Mouse (Mus musculus) layer of hippocampus, adult 2 months (tissue): ENCODE measurements at regions not wholly inside any gene's neighbourhood (a gene's known extent, or its start where the extent isn't known, plus 50 kb on each side); places are given as distances from the start of the nearest gene placed in this dataset.

ENCODE experiments used
- DNase-seq, 2 experiments: peaks; one replicate each; pipeline ENCODE4 v3.0.0; 2022; ENCODE audit warnings: low spot score in 2 of 2
- H3K27ac ChIP-seq: fragments of 200-600 bp; 2 replicates; pipeline ENCODE4 v1.8.1; 2022
- H3K4me3 ChIP-seq: fragments of 200-600 bp; 2 replicates; pipeline ENCODE4 v1.8.1; 2022; ENCODE audit warnings: mild to moderate bottlenecking
- CTCF ChIP-seq: fragments of 200-600 bp; conservative IDR thresholded peaks from 2 replicates; pipeline ENCODE4 v1.8.1; 2022; ENCODE audit warnings: antibody characterized with exemption, mild to moderate bottlenecking, moderate library complexity

DNA sequence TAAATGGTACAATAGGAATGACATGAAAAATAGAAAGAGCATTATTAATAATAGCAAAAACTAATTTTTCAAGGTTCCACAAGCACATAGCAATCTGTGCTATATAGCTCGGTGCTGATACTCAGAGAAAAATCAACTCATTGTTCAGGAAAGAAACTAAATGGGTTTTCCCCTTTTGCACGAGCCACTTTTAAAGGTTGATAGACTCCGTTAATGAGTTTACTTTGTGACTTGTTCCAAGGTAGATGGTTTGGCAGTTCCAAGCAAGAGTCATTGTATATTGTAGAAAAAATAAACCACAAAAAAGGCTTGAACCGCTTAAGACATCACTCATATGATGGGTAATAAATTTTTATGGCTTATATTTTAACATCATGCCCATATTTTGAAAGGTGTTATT is 105.0 kb upstream of the Intu start:
- TF ChIP-seq CTCF: no peak
- no peak for DNase-seq
- Histone ChIP-seq H3K4me3 (no peak overlapping the region), H3K27ac (no peak overlapping the region)

DNA sequence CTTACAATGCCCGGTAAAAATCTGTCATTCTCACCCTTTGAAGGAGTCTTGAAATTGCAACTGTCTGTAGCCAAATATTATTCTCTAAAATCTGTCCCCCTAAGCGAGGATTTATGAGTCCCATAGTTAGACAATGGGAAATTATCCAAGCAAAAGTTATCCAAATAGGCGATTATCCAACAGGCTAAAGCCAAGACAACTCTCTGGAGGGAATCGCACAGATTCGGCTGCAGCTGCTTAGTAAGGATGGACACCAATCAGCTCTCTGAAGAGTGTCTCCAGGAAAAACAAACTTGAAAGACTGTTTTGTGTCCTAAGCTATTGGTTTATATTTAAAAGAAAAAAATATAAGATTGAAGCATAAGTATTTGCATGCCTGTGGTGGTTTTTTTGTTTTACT is 103.1 kb upstream of the Intu start:
- H3K27ac ChIP-seq: no peak overlapping the region
- no peak for DNase-seq
- no peak overlapping the region for H3K4me3 ChIP-seq
- TF ChIP-seq CTCF: no peak

DNA sequence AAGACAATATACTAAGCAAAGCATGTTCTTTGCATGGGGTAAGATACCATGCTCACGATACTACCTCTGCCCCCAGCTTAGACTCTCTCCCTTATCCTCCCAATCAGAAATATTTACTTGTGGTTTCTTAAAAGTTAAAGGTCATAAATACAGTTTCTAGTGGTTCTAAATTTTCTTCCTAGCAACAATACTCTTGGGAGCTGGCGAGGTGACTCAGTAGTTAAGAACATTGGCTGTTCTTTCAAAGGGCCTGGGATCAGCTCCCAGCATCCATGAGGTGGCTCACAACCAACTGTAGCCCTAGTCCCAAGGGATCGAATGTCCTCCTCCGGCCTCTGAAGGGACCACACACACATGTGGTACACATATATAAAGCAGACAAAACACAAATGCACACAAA is 92.8 kb upstream of the Intu start:
- no peak for TF ChIP-seq CTCF
- Histone ChIP-seq H3K4me3 (no peak overlapping the region), H3K27ac (no peak overlapping the region)
- no peak for DNase-seq

DNA sequence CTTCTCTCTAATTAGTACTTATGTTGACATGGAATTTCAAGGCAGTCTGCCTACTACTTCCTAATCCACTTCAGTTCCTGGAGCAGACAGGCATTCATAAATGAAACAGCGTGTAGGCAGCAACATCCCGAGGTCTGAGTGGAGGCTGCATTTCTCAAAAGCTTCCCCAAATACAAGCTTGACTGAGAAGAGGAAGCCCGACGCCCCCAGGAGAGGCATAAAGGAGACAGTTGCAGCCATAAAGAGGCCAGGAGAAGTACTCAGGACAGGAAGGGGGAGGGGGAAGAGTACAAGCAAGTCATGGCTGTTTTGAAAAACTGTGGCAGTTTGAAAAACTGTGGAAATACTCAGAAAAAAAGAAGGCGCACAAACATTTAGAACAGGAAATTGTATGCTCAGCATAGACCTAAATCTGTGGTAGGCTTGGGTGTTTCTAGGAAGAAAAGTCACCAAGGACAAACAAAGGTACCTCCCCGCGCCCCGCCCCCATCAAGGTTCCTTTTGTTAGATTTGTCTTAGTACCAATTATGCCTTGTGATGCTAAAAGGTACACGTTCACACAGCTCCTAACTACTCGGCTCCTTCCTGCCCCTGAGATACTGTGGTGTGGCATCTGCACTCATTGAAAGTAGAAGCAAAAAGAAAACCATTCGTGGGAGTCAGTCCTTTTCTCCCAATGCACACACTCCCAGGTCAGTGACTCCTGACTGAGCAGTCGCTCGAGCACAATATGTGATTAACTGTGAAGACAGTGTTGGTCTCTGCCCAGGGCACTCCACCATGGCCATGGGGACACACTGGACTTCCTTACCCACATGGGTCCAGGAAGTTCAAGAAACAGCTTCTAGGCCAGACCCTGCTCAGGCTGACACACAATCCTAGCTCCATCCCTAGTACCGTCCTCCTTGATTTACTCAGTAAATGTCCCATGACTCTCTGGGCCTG is 89.7 kb upstream of the Intu start:
- H3K27ac ChIP-seq: no peak overlapping the region
- H3K4me3 ChIP-seq: no peak overlapping the region
- TF ChIP-seq CTCF: no peak
- DNase-seq: no peak

DNA sequence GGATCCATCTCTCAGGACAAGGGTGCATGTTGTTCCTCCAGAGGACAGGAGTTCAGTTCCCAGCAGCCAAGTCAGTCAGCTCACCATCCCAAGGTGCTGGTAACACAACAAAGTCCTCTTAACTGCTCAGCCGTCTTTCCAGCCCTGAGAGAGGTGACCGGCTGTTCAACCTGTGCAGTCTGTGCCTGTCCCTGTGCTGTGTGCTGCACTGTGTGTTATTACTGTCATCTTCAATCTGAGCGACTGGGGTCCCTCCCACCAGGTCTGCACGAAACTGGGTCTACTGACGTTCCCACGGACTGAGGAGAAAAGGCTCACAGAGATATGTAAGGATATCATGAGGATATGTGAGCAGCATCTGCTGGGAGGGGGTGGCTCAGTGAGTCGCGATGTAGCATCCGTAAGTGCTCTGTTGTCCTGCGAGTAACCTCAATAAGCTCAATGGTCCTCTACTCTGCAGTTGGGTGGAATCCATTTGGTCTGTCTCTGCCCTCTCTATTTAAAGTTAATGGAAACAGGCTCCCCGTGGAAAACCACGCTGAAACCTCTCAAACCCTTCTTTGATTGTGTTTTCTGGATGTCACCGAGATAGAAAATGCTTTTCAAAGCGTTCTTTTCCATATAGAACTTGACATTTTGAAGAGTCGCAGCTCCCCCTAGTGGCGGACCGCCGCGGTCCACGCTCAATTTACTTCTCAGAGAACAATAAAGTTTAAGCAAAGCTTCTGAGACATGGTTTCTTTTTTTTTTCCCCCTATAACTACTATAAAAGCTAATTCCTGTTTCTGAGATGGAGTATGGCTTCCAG is 87.1 kb upstream of the Intu start:
- H3K27ac ChIP-seq: peak overlapping the region; percentile 49
- TF ChIP-seq CTCF: peak; percentile 94
- DNase-seq: peak; percentile 44 to 77
- peak overlapping the region; percentile 34 for H3K4me3 ChIP-seq

DNA sequence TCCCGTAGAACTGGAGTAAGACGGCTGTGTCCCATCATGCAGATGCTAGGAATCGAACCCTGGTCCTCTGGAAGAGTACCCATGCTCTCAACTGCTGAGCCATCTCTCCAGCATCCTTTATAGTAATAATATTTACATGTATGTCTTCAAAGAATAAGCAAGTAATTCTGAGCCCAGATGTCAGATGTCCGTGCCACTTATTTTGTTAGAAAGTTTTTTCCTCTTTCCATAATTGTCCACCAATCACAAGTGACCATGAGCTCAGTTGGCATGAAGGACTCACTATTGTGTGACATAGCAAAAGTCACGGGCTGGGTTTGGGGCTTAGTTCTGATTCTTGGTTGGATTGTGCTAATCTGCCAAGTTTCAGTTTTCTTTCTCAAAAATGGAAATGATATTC is 78.1 kb upstream of the Intu start:
- Histone ChIP-seq H3K27ac (no peak overlapping the region), H3K4me3 (no peak overlapping the region)
- no peak for TF ChIP-seq CTCF
- DNase-seq: no peak

DNA sequence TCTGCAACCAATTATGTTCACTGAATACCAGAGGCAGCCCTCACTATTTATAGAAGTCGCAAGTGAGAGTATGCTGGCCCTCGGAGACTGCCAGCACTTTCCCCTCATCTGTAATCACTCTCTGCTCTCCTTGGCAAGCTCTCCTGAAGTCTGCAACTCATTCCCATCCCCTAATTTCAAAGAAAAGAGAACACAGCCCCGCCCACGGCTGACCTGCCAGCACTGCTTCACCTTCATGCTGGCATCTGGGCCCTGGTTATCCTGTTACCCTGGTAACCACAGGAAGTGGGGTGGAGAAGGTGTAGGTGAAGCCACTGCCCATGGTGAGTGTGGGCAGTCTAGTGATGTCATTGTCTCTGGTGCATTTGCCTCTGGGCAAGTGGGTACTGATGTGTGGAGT is 77.5 kb upstream of the Intu start:
- no peak for TF ChIP-seq CTCF
- no peak overlapping the region for H3K4me3 ChIP-seq
- H3K27ac ChIP-seq: no peak overlapping the region
- DNase-seq: no peak

DNA sequence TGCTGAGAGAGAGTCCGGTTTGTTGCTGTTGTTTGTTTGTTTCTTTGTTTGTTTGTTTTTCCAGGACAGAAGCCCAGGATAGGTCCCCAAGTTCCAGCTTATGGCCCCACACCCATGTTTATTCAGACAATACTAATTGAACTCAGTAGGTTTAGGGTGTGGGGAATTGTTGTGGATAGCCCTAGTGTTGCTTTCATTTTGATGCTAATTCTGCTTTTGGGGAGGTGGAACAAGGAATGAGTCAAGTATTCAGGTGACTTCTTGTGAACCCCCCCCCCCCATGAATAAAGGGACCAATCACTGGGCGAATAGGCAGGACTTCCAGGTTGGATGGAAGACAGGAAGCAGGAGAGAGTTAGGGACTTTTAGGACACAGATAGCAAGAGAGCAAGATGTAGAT is 75.0 kb upstream of the Intu start:
- no peak for DNase-seq
- H3K4me3 ChIP-seq: no peak overlapping the region
- no peak overlapping the region for H3K27ac ChIP-seq
- no peak for TF ChIP-seq CTCF

DNA sequence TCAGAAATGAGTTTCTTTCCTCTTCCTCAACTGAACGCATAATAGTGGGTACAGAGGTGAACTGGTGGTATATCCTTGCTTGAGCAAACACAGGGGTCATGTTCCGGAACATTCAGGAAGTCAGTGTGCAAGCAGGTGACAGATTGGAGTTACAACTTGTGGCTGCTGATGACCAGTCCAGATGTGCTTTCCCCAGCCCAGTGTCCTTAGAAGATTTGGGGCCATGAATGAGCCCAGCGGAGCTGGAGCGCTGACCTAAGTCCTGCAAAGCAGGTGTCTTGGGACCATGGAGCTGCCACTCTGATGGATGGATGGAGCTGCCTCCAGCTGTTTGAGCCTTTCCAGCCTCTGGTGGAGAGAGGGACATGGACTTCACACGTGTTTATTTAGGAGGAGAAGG is 72.6 kb upstream of the Intu start:
- DNase-seq: no peak
- Histone ChIP-seq H3K27ac (no peak overlapping the region), H3K4me3 (no peak overlapping the region)
- no peak for TF ChIP-seq CTCF

DNA sequence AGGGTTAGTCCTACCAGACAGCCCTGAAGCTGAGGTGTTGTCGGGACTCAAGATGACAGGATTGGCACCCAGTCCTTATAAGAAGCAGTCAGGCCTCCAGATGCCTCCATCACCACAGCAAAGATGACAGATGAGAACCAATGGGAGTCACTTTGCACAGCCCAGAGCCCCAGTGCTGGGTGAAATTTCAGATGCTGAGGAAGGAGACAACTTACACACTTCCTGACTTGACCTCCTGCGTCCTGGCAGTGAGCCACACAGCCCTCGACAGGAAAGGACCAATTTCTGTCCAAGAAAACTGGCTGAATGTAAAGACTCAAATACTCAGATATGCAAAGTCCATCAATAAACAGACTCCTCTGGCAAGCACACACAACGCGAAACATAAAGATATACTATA is 67.6 kb upstream of the Intu start:
- DNase-seq: no peak
- Histone ChIP-seq H3K4me3 (no peak overlapping the region), H3K27ac (no peak overlapping the region)
- no peak for TF ChIP-seq CTCF

DNA sequence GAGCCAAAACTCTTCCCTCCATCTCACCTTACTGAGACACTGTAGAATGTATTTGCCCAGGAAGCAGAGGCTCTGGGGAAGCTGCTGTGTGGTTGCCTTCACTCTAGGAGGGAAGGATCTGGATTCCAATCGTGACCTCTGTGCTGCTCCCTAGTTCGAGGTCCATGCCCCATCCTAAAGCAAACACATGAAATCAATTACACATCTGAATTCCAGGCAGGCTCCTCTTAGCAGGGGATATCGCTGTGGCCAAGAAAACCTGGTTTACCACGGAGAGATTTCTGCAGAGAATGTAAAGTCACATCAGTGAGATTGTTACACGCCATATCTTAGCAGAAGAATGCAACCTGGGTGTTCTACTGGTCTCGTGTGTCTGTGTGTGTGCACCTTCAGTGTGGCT is 61.0 kb upstream of the Intu start:
- TF ChIP-seq CTCF: no peak
- H3K4me3 ChIP-seq: no peak overlapping the region
- DNase-seq: no peak
- no peak overlapping the region for H3K27ac ChIP-seq

DNA sequence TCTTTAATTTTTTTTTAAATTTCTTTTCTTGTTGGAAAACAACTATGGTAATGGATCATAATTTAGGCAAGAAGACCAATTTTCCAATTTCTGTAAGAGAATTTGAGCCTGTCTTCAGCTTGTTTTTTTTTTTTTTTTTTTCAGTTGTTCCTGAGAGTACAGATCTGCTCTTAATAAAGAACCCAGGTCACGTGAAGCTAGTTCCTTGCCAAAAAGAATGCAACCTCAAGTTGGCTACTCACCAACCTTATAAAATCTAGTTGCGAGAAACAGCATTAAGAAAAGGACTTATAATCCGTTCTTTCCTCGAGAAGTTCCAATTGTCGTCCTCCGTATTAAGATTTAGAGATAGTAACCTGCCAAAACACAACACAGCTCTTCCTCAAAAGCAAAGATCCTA is 58.3 kb upstream of the Intu start:
- H3K27ac ChIP-seq: no peak overlapping the region
- no peak overlapping the region for H3K4me3 ChIP-seq
- DNase-seq: no peak
- TF ChIP-seq CTCF: no peak

DNA sequence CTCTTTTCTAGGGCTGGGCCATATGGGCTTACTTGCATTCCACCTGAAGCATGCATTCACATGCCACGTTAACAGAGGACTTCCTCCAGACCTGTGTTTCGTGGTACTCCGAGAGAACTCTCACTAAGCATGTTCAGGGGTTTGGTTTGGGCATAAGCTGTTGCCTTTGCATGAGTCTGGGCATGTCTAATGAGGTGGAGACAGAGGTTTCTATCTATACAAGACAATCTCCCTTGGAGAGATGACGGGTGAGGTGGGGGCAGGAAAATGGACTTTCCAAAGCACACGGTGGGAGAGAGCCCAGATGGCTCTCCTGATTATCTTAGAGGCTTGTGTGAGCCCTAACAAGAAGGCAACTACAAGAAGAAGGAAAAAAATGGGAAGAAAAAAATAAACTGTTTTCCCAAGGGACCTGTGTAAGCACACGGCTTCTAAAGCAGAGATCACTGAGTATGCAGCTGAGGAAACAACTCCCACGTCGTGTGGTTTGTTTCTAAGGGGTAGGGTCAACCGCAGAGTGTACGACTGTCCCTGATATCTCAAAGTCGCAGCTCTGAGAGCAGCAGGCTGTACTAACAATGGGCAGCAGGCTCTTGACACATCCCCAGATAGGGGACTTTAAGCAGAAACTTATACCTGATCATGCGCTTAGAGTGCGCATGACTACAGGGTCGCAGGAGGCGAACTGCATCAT is 50.7 kb upstream of the Intu start:
- TF ChIP-seq CTCF: no peak
- Histone ChIP-seq H3K27ac (no peak overlapping the region), H3K4me3 (no peak overlapping the region)
- no peak for DNase-seq
